Mouse (Mus musculus): ENCODE results near the gene Olfr1057. TPM values are rescaled to one million over a fixed set of nuclear protein-coding genes. Genes with fewer than 3 reads are reported as not detected.

The Olfr1057 gene
- polyA plus RNA-seq, 1 experiment from 2014 or later = not detected

GRCm38 (mm10) chr2:86350184-86350583 lies 28.0 kb downstream of the Olfr1057 start, which contains the start of gene Olfr1055:
TSS of gene Olfr1055 (minus strand) at chr2:86350284.
- ATAC-seq (ENCODE audit: insufficient read depth) (no peak), DNase-seq (no peak)
- Histone ChIP-seq H3K9ac (no peak within 1 kb of the TSS), H3K4me1 (ENCODE audit: insufficient read depth) (no peaks in the 10 kb centered on the region), H3K4me2 (no peak within 1 kb of the TSS), H3K9me3 (ENCODE audit: low read depth, low read length) (no peaks in the 10 kb centered on the region), H3K4me3 (ENCODE audit: low read depth, low read length) (no peak within 1 kb of the TSS), H3K27me3 (ENCODE audit: insufficient read depth, low read length) (no peaks in the 10 kb centered on the region), H3K27ac (ENCODE audit: low read depth) (no peak within 1 kb of the TSS), H3K36me3 (ENCODE audit: insufficient read depth) (no peaks in the 10 kb centered on the region)
- 80% methylated on average over 5 of the region's 5 CpGs for WGBS
- no peak for TF ChIP-seq CTCF (IDR thresholded peaks at IDR 0.05; ENCODE audit: low read depth)

GRCm38 (mm10) chr2:86335333-86335732 lies 42.9 kb downstream of the Olfr1057 start, which contains the start of gene Olfr1054:
TSS of gene Olfr1054 (minus strand) at chr2:86335433.
- WGBS = 87% methylated on average over 3 of the region's 3 CpGs
- no peak for TF ChIP-seq CTCF (IDR thresholded peaks at IDR 0.05; ENCODE audit: low read depth)
- H3K4me2 ChIP-seq = no peak within 1 kb of the TSS
- H3K9ac ChIP-seq = no peak within 1 kb of the TSS
- H3K4me1 ChIP-seq (ENCODE audit: insufficient read depth) = no peaks in the 10 kb centered on the region
- H3K27me3 ChIP-seq (ENCODE audit: insufficient read depth, low read length) = no peaks in the 10 kb centered on the region
- no peak within 1 kb of the TSS for H3K4me3 ChIP-seq (ENCODE audit: low read depth, low read length)
- H3K9me3 ChIP-seq (ENCODE audit: low read depth, low read length) = no peaks in the 10 kb centered on the region
- no peak within 1 kb of the TSS for H3K27ac ChIP-seq (ENCODE audit: low read depth)
- ATAC-seq (ENCODE audit: insufficient read depth) = no peak
- DNase-seq = no peak
- H3K36me3 ChIP-seq (ENCODE audit: insufficient read depth) = no peaks in the 10 kb centered on the region

Other genes with a start within 250 kb of the Olfr1057 start
- not detected in 2 replicates for gene Olfr1039, start 242.5 kb downstream of the Olfr1057 start, polyA plus RNA-seq (2014; fragmentation: Nextera tagmentation; extraction: Ambion mirVana)
- not detected in 2 replicates for gene Olfr1040, start 231.7 kb downstream of the Olfr1057 start, polyA plus RNA-seq (2014; fragmentation: Nextera tagmentation; extraction: Ambion mirVana)
- gene Olfr1042, start 216.6 kb downstream of the Olfr1057 start, polyA plus RNA-seq (2014; fragmentation: Nextera tagmentation; extraction: Ambion mirVana) = not detected in 2 replicates
- not detected in 2 replicates for gene Olfr1043, start 210.9 kb downstream of the Olfr1057 start, polyA plus RNA-seq (2014; fragmentation: Nextera tagmentation; extraction: Ambion mirVana)
- not detected in 2 replicates for gene Olfr1044, start 200.6 kb downstream of the Olfr1057 start, polyA plus RNA-seq (2014; fragmentation: Nextera tagmentation; extraction: Ambion mirVana)
- gene Olfr52, start 192.7 kb downstream of the Olfr1057 start, polyA plus RNA-seq (2014; fragmentation: Nextera tagmentation; extraction: Ambion mirVana) = not detected in 2 replicates
- gene Olfr1045, start 175.4 kb downstream of the Olfr1057 start, polyA plus RNA-seq (2014; fragmentation: Nextera tagmentation; extraction: Ambion mirVana) = not detected in 2 replicates
- not detected in 2 replicates for gene Olfr1046, start 159.1 kb downstream of the Olfr1057 start, polyA plus RNA-seq (2014; fragmentation: Nextera tagmentation; extraction: Ambion mirVana)
- gene Olfr1047, start 147.0 kb downstream of the Olfr1057 start, polyA plus RNA-seq (2014; fragmentation: Nextera tagmentation; extraction: Ambion mirVana) = not detected in 2 replicates
- gene Olfr1048, start 138.1 kb downstream of the Olfr1057 start, polyA plus RNA-seq (2014; fragmentation: Nextera tagmentation; extraction: Ambion mirVana) = not detected in 2 replicates
- not detected in 2 replicates for gene Olfr1049, start 120.1 kb downstream of the Olfr1057 start, polyA plus RNA-seq (2014; fragmentation: Nextera tagmentation; extraction: Ambion mirVana)
- not detected in 2 replicates for gene Olfr1051, start 99.3 kb downstream of the Olfr1057 start, polyA plus RNA-seq (2014; fragmentation: Nextera tagmentation; extraction: Ambion mirVana)
- gene Olfr1052, start 85.9 kb downstream of the Olfr1057 start, polyA plus RNA-seq (2014; fragmentation: Nextera tagmentation; extraction: Ambion mirVana) = not detected in 2 replicates
- gene Olfr1053, start 63.1 kb downstream of the Olfr1057 start, polyA plus RNA-seq (2014; fragmentation: Nextera tagmentation; extraction: Ambion mirVana) = not detected in 2 replicates
- not detected in 2 replicates for gene Olfr1054, start 43.0 kb downstream of the Olfr1057 start, polyA plus RNA-seq (2014; fragmentation: Nextera tagmentation; extraction: Ambion mirVana)
- gene Olfr1055, start 28.1 kb downstream of the Olfr1057 start, polyA plus RNA-seq (2014; fragmentation: Nextera tagmentation; extraction: Ambion mirVana) = not detected in 2 replicates
- gene Olfr1056, start 15.9 kb downstream of the Olfr1057 start, polyA plus RNA-seq (2014; fragmentation: Nextera tagmentation; extraction: Ambion mirVana) = not detected in 2 replicates
- gene Olfr1058, start 10.2 kb upstream of the Olfr1057 start, polyA plus RNA-seq (2014; fragmentation: Nextera tagmentation; extraction: Ambion mirVana) = not detected in 2 replicates
- gene Olfr1061, start 35.7 kb upstream of the Olfr1057 start, polyA plus RNA-seq (2014; fragmentation: Nextera tagmentation; extraction: Ambion mirVana) = not detected in 2 replicates
- not detected in 2 replicates for gene Olfr1062, start 48.4 kb upstream of the Olfr1057 start, polyA plus RNA-seq (2014; fragmentation: Nextera tagmentation; extraction: Ambion mirVana)
- not detected in 2 replicates for gene Olfr1065, start 72.2 kb upstream of the Olfr1057 start, polyA plus RNA-seq (2014; fragmentation: Nextera tagmentation; extraction: Ambion mirVana)
- gene Olfr1066, start 77.9 kb upstream of the Olfr1057 start, polyA plus RNA-seq (2014; fragmentation: Nextera tagmentation; extraction: Ambion mirVana) = not detected in 2 replicates
- gene Olfr228, start 109.0 kb upstream of the Olfr1057 start, polyA plus RNA-seq (2014; fragmentation: Nextera tagmentation; extraction: Ambion mirVana) = not detected in 2 replicates
- not detected in 2 replicates for gene Olfr1076, start 130.1 kb upstream of the Olfr1057 start, polyA plus RNA-seq (2014; fragmentation: Nextera tagmentation; extraction: Ambion mirVana)
- not detected in 2 replicates for gene Olfr1079, start 164.1 kb upstream of the Olfr1057 start, polyA plus RNA-seq (2014; fragmentation: Nextera tagmentation; extraction: Ambion mirVana)
- gene Olfr1080, start 179.8 kb upstream of the Olfr1057 start, polyA plus RNA-seq (2014; fragmentation: Nextera tagmentation; extraction: Ambion mirVana) = not detected in 2 replicates
- not detected in 2 replicates for gene Olfr1082, start 220.6 kb upstream of the Olfr1057 start, polyA plus RNA-seq (2014; fragmentation: Nextera tagmentation; extraction: Ambion mirVana)